Mouse (Mus musculus): ENCODE results near the gene P4hb.
"Not testable (repeated sequence)": the region's sequence is repeated elsewhere in the genome, so short reads cannot be mapped to it uniquely, and the experiment has no call there.

P4hb gene

DNA sequence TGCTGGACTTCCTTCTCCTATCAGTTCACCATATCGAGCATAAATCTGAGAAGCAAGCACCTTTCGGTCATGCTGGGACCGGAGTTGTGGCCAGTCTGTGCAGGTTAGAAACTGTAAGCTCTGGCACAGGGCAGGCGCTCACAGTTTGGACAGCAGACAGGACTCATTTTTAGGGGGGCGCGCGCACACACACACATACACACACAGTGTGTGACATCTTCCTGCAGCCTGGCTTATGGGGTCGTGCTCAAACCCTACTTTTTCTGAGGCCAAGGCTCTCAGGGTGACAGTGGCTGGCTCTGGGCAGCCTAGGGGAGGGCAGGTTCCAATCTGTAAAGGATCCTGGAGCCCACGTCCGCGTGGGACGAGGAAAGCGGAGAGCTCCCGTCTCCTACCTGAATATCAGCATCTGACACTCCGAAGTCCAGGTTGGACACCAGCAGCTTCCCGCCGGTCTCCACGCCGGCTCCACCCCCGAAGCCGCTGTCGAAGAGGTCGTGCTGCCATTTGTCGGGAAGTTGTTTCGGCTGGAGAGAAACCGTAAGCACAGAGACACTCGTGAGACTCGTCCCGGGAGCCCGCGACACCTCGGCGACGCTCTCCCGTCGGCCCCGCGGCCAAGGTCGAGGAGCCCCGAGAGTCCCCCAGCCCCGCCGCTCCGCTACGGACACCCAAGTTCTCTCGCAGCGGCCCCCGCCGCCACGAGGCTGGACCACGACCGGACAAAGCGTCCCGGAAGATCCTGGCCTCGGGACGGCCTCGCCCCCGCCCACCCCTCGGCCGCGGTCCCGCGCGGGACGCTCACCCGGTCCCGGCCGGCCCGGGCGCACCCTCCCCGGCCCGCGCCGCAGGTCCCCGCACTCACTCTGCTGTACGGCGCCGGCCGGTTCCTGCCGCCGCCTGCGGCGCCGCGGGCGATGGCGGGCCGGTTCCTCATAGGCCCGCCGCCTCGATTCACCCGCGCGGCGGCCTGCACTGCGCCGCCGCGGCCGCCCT, 24.5 kb upstream of the P4hb start:
- peak; percentile 55 for DNase-seq

GRCm38 (mm10) chr11:120588531-120588930, 15.5 kb upstream of the P4hb start:
- no peak for DNase-seq

GRCm38 (mm10) chr11:120583937-120584336, 10.9 kb upstream of the P4hb start:
- DNase-seq = no peak

GRCm38 (mm10) chr11:120582982-120583293, 9.9 kb upstream of the P4hb start:
- DNase-seq = not testable (repeated sequence)

- peak; percentile 69 for DNase-seq
These were observed 9.4 kb upstream of the P4hb start for GRCm38 (mm10) chr11:120582268-120582981.

- DNase-seq = peak; percentile 93
These were observed 8.6 kb upstream of the P4hb start, which contains the start of gene Arhgdia for GRCm38 (mm10) chr11:120581490-120582267. Arhgdia (minus strand) TSS chr11:120581624.

DNA sequence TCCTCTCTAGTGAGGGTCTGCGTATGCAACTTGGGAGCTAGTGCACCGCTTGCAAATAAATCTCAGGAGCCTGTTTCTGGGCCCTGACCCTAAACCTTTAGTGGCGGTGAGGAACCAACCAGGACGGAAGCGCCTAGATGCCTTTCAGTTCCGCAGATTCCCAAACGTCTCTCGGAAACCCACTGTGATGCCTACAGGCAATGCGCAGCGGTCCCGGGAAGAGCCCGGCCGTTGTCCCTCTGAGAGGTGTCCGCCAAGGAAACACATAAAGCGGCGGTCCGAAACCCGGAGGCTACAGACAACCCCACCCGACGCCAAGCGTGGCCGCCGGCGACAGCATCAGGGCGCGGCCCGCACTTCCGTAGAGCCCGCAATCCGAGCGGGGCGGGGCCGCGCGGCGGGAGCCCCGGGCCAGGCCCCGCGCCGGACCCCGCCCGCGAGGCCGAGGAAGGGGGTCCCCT, 7.8 kb upstream of the P4hb start:
- peak; percentile 70 for DNase-seq

DNA sequence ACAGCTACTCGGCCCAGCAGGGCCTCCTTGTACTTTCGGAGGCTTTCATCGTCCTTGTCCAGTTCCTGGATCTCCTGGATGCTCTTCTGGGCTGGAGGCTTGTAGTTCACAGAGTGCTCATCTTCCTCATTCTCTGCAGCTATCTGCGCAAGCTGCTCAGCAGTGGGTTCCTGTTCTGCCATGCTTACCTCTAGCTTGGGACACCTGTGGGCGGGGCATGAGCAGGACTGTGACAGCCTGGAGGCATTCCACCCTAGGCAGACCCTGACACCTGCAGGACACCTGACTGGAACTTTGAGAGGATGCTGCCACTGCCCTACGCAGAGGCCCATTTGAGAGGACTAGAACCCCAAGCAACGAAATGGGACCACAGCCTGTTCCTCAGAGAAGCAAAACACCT, 7.1 kb upstream of the P4hb start:
- peak; percentile 54 for DNase-seq

- peak; percentile 92 for DNase-seq
These were observed 6.5 kb upstream of the P4hb start for GRCm38 (mm10) chr11:120579316-120580107.

DNA sequence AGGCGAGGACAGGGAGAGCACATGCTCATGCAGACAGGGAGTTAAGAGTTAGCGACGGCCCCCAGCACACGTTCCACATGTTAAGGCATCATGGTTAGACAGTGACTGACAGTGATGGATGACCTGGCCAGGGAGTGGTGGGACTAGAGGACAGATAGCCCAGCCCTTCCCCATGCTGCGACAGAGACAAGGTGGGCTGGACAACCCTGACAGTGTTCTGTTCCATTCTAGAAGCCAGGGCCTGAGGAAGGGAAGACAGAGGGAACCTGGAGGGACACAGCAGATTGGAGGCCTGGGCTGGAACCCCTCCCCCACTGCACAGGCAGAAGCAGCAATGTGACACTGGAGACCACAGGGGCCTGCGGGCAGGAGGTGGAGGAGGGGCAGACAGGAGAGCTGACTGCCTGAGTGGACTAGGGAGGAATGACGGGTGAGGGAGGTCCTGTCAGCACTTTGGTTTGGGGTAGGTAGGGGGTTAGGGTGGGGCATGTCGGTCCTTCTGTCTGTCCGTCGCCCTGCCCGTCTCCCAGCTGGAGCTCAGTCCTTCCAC, 5.7 kb upstream of the P4hb start:
- no peak for DNase-seq

DNA sequence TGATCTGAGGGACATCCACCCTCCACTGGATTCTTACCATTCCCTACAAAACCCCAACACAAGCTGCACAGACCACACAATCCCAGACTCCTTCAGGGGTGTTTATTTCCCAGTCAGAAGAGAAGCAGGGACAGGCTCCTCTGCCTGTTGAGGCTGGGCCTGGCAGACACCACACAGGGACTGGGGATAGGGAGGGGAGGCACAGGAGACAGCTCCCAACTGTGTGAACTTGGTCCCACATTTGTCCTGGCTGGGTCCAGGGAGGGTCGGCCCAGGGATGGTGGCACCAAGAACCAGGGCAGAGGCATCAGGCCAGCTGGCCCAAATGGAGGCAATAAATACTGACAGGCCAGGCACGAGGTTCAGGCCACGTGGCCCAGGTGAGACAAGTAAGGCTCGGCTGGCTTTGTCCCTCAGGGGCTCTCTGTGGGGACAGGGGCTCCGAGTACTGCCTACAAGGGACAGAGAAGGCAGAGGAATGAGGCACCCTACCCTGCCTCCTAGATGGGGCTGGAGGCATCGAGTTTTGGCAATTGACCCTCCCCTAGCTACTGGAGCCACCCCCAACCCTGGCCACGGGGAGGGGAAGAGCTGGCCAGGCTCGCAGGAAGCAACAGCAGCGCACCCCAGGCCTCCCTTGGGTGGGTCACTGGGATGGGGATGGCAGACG, 5.1 kb upstream of the P4hb start:
- DNase-seq = no peak

DNA sequence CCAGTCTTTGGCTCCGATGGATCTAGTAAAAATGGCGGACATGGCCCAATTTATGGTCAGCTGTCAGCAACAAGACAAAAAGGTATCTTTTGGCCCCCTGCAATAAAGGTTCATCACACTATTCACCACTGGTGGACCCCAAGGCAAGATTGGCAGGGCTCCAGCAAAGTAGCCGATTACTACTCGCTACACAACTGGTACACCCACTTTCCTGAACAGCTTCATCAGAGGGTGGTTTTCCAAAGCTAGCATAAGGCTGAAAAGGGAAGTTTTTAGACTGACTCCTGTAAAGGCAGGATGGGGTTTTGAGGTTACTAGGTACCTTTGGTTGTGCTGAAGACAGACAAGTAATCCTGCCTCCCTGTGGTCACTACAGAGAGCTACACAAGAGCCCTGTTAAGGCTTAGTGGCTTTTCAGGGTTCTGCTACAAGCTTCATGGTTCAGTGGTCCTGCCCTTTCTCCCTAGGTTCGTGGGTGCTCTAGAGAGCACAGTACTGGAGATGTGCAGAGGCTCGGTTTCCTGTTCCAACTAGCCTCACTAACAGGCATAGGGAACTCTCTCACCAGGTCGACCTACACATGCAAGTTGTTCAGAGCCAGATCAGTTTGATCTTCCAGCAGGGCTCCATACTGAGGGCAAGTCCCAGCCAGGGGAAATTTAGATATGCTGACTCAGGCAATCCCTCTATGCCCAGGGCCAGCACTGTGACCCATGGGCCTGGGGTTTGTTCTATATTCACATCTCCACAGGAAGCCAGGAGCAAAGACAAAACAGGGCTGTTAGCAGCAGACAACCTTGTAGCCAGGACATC, 4.4 kb upstream of the P4hb start:
- peak; percentile 32 for DNase-seq

GRCm38 (mm10) chr11:120576365-120576981, 3.4 kb upstream of the P4hb start:
- no peak for DNase-seq

GRCm38 (mm10) chr11:120575940-120576339, 2.9 kb upstream of the P4hb start:
- no peak for DNase-seq

GRCm38 (mm10) chr11:120575046-120575445, 2.0 kb upstream of the P4hb start:
- DNase-seq = no peak

DNA sequence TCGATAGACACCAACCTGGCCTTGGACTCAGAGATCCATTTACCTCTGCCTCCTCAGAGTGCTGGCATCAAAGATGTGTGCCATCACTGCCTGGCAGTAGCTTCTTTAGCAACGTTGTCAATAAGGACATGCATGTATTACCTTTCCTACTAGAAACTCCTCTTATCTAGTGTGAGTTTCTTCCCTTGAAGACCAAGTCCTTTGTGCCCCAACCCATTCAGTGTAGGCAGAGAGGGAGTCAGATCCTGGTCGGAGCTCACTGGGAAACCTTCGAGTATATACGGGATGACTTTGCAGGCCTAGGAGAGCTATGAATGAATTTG, 1.2 kb upstream of the P4hb start:
- DNase-seq = no peak

GRCm38 (mm10) chr11:120573585-120574277, 678 bp upstream of the P4hb start:
- DNase-seq = peak; percentile 28

DNA sequence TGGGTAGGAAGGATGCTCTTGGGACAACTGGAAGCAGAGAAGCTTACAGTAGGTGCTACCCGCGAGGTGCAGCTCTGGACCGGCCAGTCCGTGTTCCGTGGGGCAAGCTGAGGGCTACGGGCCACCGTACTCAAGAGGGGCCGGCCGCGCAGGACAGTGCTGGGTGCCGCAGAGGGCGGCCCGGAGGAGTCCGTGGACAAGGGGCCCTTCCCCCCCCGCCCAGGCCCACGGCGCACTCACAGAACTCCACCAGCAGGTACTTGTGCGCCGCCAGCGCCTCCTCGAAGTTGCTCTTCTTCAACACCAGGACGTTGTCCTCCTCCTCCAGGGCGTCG, 669 bp downstream of the P4hb start:
- no peak for DNase-seq

DNA sequence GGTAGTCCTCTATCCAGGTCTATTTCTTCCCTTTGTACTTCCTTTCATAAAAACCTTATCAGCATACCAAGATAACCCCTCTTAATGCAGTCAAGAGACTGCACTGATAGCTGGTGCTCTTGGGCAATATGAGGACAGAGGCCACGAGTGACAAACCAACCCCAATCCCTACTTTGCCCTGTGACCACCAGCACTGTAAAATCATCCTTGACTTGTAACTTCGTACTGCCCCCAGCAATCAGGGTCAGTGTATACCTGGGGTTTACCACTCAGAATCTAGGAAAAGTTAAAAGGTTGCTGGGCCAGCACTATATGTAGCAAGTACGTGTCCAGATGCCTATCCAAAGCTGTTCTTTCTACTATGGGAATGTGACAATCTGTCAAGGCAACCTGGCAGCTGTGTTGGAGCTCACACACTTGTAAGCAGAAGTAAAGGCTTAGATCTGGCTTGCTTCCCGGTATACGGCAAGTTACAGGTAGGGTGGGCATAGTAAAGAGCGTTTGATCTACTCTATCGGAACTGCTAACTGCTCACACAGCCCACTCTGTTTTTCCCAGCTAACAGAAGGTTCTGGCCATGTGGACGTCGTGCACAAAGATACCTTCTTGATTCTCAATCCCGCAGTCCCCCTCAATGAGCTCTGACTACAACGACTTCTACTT, 1.2 kb downstream of the P4hb start:
- no peak for DNase-seq
